Mouse (Mus musculus) MEL (cell line): Measurements from ENCODE around the gene Afap1l2.

Experiments
- CHD1 ChIP-seq: IDR thresholded peaks from 2 replicates; pipeline ENCODE4 v1.6.1; 2012; ENCODE audit warnings: low read depth, mild to moderate bottlenecking, inconsistent platforms, low read length, improper control_type of control experiment
- CTCF ChIP-seq, 3 experiments: IDR thresholded peaks in 2 of 3; conservative IDR thresholded peaks in 1 of 3; 2 replicates each; pipeline ENCODE4 v1.5.1; 2011 to 2012; ENCODE audit warnings: low read length in 3 of 3, low read depth in 2 of 3, mild to moderate bottlenecking in 2 of 3, improper control_type of control experiment in 1 of 3, inconsistent platforms in 1 of 3, mixed read lengths in 1 of 3, moderate library complexity in 1 of 3; ENCODE audit not compliant: control insufficient read depth in 1 of 3, insufficient read depth in 1 of 3, poor library complexity in 1 of 3, severe bottlenecking in 1 of 3
- EP300 ChIP-seq, 2 experiments: IDR thresholded peaks; 2 replicates each; pipeline ENCODE4 v1.6.1; 2011; ENCODE audit warnings: improper control_type of control experiment in 2 of 2, low read length in 2 of 2, low read depth in 1 of 2, mild to moderate bottlenecking in 1 of 2
- GATA1 ChIP-seq: IDR thresholded peaks from 2 replicates; pipeline ENCODE4 v1.6.1; 2011; ENCODE audit warnings: low read depth, low read length, improper control_type of control experiment
- HCFC1 ChIP-seq: IDR thresholded peaks from 2 replicates; pipeline ENCODE4 v1.6.1; 2012; ENCODE audit warnings: low read depth, mild to moderate bottlenecking, inconsistent platforms, low read length, improper control_type of control experiment, moderate library complexity
- MAFK ChIP-seq: IDR thresholded peaks from 2 replicates; pipeline ENCODE4 v1.6.1; 2011; ENCODE audit warnings: low read depth, mild to moderate bottlenecking, low read length, improper control_type of control experiment, borderline replicate concordance
- MXI1 ChIP-seq: IDR thresholded peaks from 2 replicates; pipeline ENCODE4 v1.6.1; 2011; ENCODE audit warnings: mild to moderate bottlenecking, low read depth, low read length, improper control_type of control experiment
- NELFE ChIP-seq: IDR thresholded peaks from 2 replicates; pipeline ENCODE4 v1.6.1; 2011; ENCODE audit warnings: low read depth, low read length, improper control_type of control experiment
- POLR2A ChIP-seq, 2 experiments: IDR thresholded peaks; 2 replicates each; pipeline ENCODE4 v1.6.1; 2011 to 2012; ENCODE audit warnings: low read length in 2 of 2, mild to moderate bottlenecking in 2 of 2, control low read depth in 1 of 2, improper control_type of control experiment in 1 of 2, low read depth in 1 of 2, moderate library complexity in 1 of 2; ENCODE audit not compliant: control insufficient read depth in 1 of 2, insufficient read depth in 1 of 2, poor library complexity in 1 of 2
- TCF12 ChIP-seq: IDR thresholded peaks from 2 replicates; pipeline ENCODE4 v1.6.1; 2014; ENCODE audit warnings: low read depth, mild to moderate bottlenecking, inconsistent platforms, low read length, improper control_type of control experiment, moderate library complexity
- UBTF ChIP-seq: IDR thresholded peaks from 2 replicates; pipeline ENCODE4 v1.6.1; 2012; ENCODE audit warnings: low read depth, mild to moderate bottlenecking, inconsistent platforms, low read length, improper control_type of control experiment, moderate library complexity, borderline replicate concordance; ENCODE audit not compliant: insufficient read depth
- ZC3H11A ChIP-seq: IDR thresholded peaks from 2 replicates; pipeline ENCODE4 v1.6.1; 2012; ENCODE audit warnings: low read depth, mild to moderate bottlenecking, inconsistent platforms, low read length, improper control_type of control experiment
- ZMIZ1 ChIP-seq: IDR thresholded peaks from 2 replicates; pipeline ENCODE4 v1.6.1; 2012; ENCODE audit warnings: low read depth, mild to moderate bottlenecking, inconsistent platforms, low read length, improper control_type of control experiment, moderate library complexity
- ZNF384 ChIP-seq: IDR thresholded peaks from 2 replicates; pipeline ENCODE4 v1.6.1; 2012; ENCODE audit warnings: low read depth, mild to moderate bottlenecking, inconsistent platforms, low read length, improper control_type of control experiment

DNA sequence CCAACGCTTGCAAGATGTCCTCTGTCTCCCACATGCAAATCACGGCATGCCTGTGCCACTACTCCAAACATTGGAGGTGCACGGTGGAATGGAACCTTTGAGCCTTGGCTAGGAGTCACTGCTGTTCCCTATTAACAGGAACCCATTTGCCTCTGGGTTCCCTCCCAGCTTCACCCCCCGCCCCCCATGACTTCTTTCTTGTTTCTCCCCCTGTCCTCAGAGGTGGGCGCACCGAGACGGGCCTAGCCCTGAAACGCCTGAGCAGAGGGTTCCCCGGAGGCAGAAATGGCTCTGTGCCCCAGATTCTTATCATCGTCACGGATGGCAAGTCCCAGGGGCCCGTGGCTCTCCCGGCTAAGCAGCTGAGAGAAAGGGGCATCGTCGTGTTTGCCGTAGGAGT is 110.4 kb downstream of the Afap1l2 start:
- TF ChIP-seq MXI1 (no peak), ZC3H11A (no peak), CTCF (IDR thresholded peaks at IDR 0.05 in 2 of 3, conservative IDR thresholded peaks at IDR 0.05 in 1 of 3; ENCODE audit: control insufficient read depth in 1 of 3, insufficient read depth in 1 of 3, low read depth in 2 of 3, low read length in 3 of 3, poor library complexity in 1 of 3, severe bottlenecking in 1 of 3) (no peak), EP300 (IDR thresholded peaks at IDR 0.05; ENCODE audit: low read depth in 1 of 2, low read length in 2 of 2) (no peak), ZNF384 (no peak), HCFC1 (no peak), MAFK (no peak), CHD1 (no peak), UBTF (no peak), TCF12 (no peak), POLR2A (IDR thresholded peaks at IDR 0.05; ENCODE audit: control insufficient read depth in 1 of 2, insufficient read depth in 1 of 2, low read depth in 1 of 2, low read length in 2 of 2, poor library complexity in 1 of 2) (no peak), ZMIZ1 (no peak), GATA1 (no peak), NELFE (no peak)
